Mouse (Mus musculus): Measurements from ENCODE around the gene Gm2310.
"Not testable (repeated sequence)": the region's sequence is repeated elsewhere in the genome, so short reads cannot be mapped to it uniquely, and the experiment has no call there.

Gm2310 gene

GRCm38 (mm10) chr15:8519853-8520252 is at the start of gene Gm2310:
Gm2310 (minus strand) TSS chr15:8519953.
- DNase-seq: not testable (repeated sequence)

GRCm38 (mm10) chr15:8568645-8569528 is 49.1 kb upstream of the Gm2310 start:
- DNase-seq: peak; percentile 78

DNA sequence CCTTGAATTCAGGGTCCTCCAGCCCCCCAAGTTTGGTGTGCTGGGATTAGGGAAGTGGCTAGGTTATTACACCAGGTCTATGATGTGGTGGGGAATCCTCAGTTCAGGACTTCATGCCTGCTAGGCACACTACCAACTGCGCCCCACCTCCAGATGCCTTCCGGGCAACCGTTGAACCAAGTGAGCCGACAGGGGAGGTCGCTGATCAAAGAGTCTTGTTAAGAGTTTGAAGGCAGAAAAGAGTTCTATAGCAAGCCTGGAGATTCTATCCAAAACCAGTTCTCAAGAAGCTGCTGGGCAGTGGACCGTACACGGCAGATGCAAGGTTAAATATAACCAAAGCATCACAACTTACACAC is 48.5 kb upstream of the Gm2310 start:
- no peak for DNase-seq

DNA sequence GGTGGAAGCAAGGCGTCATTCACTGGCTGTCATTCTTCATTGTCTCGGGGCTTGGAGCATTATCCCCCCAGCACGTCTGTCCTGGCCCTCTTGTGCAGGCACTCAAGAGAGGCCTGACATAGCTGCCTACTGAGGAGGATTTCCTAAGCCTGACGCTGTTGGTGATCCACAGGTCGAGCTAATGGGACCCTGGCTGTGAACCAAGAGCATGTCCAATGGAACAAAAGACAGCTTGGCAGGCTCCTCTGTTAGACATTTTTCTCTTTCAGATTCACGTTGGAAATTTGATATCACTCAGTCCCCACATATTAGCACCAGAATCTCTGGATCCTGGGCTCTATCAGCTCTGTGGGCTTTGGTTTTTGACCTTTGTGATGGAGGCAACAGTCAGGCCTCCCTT is 45.7 kb upstream of the Gm2310 start:
- DNase-seq: no peak

DNA sequence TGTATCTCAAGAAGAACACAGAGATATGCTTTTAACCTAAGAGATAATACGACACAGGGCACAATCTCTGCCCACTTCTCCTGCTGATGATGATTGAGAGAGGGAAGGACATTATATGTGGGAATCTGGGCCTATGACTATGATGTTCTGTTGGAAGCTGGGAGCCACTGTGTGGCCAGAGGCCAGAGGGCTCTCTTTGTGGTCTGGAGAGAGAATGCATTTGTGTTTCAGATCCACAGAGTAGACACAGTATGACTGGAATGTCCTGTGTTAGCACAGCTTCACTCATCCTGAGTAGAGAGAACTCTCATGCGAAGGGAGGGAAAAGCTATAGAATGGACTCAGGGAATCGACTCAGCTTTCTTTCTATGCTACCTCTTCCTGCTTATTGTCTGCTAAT is 44.6 kb upstream of the Gm2310 start:
- DNase-seq: no peak

GRCm38 (mm10) chr15:8563423-8564194 is 43.9 kb upstream of the Gm2310 start:
- DNase-seq: no peak

DNA sequence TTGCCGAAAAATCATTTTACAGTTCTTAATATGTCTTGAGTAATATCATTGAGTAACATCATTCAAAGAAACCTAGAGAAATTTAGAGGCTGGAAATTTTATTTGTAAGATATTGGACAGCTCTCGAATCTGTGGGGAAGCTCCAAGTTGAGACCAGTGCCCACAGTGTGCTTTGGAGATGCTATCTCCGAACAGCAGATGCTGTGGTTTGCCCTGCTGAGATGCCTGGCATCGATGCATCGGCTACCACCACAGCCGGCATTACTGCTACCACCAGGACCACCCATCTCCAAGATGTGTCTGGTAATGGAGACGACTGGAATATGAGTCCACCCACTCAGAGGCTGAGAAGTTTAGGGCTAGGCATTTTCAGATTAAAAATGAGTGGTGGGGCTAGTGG is 43.0 kb upstream of the Gm2310 start:
- no peak for DNase-seq

DNA sequence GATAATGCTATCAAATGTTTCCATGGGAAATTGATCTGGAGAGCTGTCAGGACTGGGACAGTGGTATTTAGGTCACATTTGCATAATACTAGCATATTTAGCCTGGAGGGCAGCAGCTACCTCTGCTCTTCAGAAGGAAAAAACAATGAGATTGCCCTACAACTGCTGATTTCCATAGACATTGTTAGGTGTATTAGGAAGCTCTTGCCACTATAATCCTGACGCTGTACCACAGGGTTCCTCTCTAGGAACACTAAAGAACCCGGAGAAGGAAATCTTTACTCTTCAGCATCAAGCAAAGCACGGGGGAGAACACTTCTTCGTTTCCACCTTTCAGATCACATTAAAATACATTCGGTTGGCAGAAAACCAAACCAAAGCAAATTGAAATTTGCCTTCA is 11.4 kb upstream of the Gm2310 start:
- no peak for DNase-seq

- no peak for DNase-seq
Observed at GRCm38 (mm10) chr15:8512957-8513356, 6.8 kb downstream of the Gm2310 start.

DNA sequence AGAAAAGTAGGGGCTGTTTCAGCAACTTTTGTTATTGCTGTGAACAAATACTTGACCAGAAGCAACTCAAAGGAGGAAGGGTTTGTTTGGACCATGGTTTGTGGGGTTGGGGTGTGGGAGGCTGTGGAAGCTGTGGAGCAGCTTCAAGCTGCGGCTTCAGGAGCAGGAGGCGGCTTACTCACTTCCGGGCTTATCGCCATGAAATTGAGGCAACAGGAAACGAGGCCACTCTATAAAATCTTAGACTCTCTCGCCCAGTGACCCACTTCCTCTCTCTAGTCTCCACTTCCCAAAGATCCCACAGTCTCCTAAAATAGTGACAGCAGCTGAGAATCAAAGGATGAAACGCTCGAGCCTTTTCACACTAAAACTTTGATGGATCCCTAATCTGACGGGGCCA is 7.9 kb downstream of the Gm2310 start:
- DNase-seq: peak; percentile 13

GRCm38 (mm10) chr15:8502431-8502830 is 17.3 kb downstream of the Gm2310 start:
- no peak for DNase-seq

GRCm38 (mm10) chr15:8485261-8485660 is 34.5 kb downstream of the Gm2310 start:
- DNase-seq: no peak

DNA sequence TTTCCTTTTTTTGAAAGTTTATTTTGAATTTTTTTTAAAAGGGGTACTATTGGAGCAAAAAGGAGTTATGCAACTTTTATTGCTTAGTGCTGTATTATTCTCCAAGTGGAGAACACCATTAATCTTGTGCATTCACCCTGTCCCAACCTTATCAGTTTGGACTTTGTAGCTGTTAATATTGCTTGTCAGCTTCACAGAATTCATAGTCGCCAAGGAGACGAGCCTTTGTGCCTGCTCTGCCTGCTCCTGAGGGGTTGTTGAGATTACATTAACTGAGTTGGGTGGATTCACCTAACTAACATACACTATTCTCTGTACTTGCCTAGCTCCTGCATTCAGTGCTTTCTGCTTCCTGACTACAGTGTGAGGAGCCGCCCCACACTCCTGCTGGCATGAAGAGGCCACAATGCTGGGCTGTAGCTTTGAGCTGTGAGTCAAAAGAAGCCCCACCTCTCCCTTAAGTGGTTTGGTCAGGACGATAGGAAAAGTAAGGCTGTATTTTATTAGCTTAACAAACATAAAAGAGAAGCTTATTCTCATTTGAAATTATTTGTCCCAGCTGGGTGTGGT is 50.7 kb downstream of the Gm2310 start:
- no peak for DNase-seq
